Mouse (Mus musculus) spleen, postnatal 4 days (tissue): Measurements from ENCODE around the gene Olfr877.

ENCODE experiments used
- DNase-seq, 2 experiments: peaks; one replicate each; pipeline ENCODE4 v3.0.0; 2022; ENCODE audit warnings: low spot score in 2 of 2

Olfr877 gene

GRCm38 (mm10) chr9:37853969-37854368 lies at the start of gene Olfr877:
TSS of gene Olfr877 (plus strand) at chr9:37854269.
- no peak for DNase-seq

- no peak for DNase-seq
Observed at GRCm38 (mm10) chr9:37807235-37807634, 46.8 kb upstream of the Olfr877 start.

- no peak for DNase-seq
Observed at GRCm38 (mm10) chr9:37808456-37808855, 45.6 kb upstream of the Olfr877 start.

- DNase-seq, result no peak
Observed at GRCm38 (mm10) chr9:37808976-37809375, 45.1 kb upstream of the Olfr877 start.

GRCm38 (mm10) chr9:37814696-37815095 lies 39.4 kb upstream of the Olfr877 start:
- DNase-seq, result no peak

GRCm38 (mm10) chr9:37829881-37830280 lies 24.2 kb upstream of the Olfr877 start:
- DNase-seq, result no peak

- DNase-seq, result no peak
Observed at GRCm38 (mm10) chr9:37833341-37833740, 20.7 kb upstream of the Olfr877 start.

- DNase-seq, result no peak
Observed at GRCm38 (mm10) chr9:37849267-37849666, 4.8 kb upstream of the Olfr877 start.

- no peak for DNase-seq
Observed at GRCm38 (mm10) chr9:37863325-37863724, 9.3 kb downstream of the Olfr877 start.

- DNase-seq, result no peak
Observed at GRCm38 (mm10) chr9:37870246-37870645, 16.2 kb downstream of the Olfr877 start.

GRCm38 (mm10) chr9:37871097-37871496 lies 17.0 kb downstream of the Olfr877 start:
- DNase-seq, result no peak

GRCm38 (mm10) chr9:37871536-37871935 lies 17.5 kb downstream of the Olfr877 start:
- no peak for DNase-seq

- no peak for DNase-seq
Observed at GRCm38 (mm10) chr9:37890960-37891359, 36.9 kb downstream of the Olfr877 start.

GRCm38 (mm10) chr9:37896661-37897060 lies 42.6 kb downstream of the Olfr877 start, which contains the start of gene Olfr145:
TSS of gene Olfr145 (plus strand) at chr9:37896724.
- no peak for DNase-seq

- no peak for DNase-seq
Observed at GRCm38 (mm10) chr9:37905555-37905954, 51.5 kb downstream of the Olfr877 start.
